Mouse (Mus musculus) liver, postnatal 0 days (tissue): ENCODE data around the gene Vamp1. TPM values are rescaled to one million over a fixed set of nuclear protein-coding genes. Genes with fewer than 3 reads are reported as not detected.

Experiments
- ATAC-seq: fragments of 200-750 bp; cut with Nextera tagmentation; 2 replicates; pipeline ENCODE4 v1.8.0; 2017; ENCODE audit warnings: mild to moderate bottlenecking, moderate library complexity
- DNase-seq: peaks from one replicate; pipeline ENCODE4 v3.0.0-alpha.2; 2016
- H3K27ac ChIP-seq: fragments of 300-500 bp; sonication (generic); 2 replicates; pipeline ENCODE4 v1.5.1; 2014; ENCODE audit warnings: antibody characterized with exemption, moderate library complexity, mild to moderate bottlenecking, low read depth
- H3K27me3 ChIP-seq: fragments of 300-500 bp; sonication (generic); 2 replicates; pipeline ENCODE4 v1.6.1; 2014; ENCODE audit warnings: low read length, control low read depth, mixed read lengths; ENCODE audit not compliant: insufficient read depth
- H3K36me3 ChIP-seq: fragments of 300-500 bp; sonication (generic); replicated peaks from 2 replicates; pipeline ENCODE4 v1.6.1; 2014; ENCODE audit warnings: mild to moderate bottlenecking, control low read depth, low read length, moderate library complexity, mixed read lengths; ENCODE audit not compliant: insufficient read depth
- H3K4me1 ChIP-seq: fragments of 300-500 bp; sonication (generic); 2 replicates; pipeline ENCODE4 v1.6.1; 2014; ENCODE audit warnings: antibody characterized with exemption, mild to moderate bottlenecking, control low read depth; ENCODE audit not compliant: insufficient read depth
- H3K4me2 ChIP-seq: fragments of 300-500 bp; sonication (generic); 2 replicates; pipeline ENCODE4 v1.6.1; 2014; ENCODE audit warnings: low read depth, mild to moderate bottlenecking, low read length, moderate library complexity, mixed read lengths
- H3K4me3 ChIP-seq: fragments of 300-500 bp; sonication (generic); 2 replicates; pipeline ENCODE4 v1.5.1; 2014; ENCODE audit warnings: low read depth, low read length
- H3K9ac ChIP-seq: fragments of 300-500 bp; sonication (generic); replicated peaks from 2 replicates; pipeline ENCODE4 v1.6.1; 2014; ENCODE audit warnings: mild to moderate bottlenecking, moderate library complexity
- H3K9me3 ChIP-seq: fragments of 300-500 bp; sonication (generic); 2 replicates; pipeline ENCODE4 v1.6.1; 2016; ENCODE audit warnings: mild to moderate bottlenecking, control low read depth, low read length, mixed read lengths
- CTCF ChIP-seq: sonication (generic); IDR thresholded peaks from 2 replicates; pipeline ENCODE4 v1.5.1; 2016; ENCODE audit warnings: antibody characterized with exemption, low read depth
- EP300 ChIP-seq: IDR thresholded peaks from 2 replicates; pipeline ENCODE4 v1.6.1; 2016; ENCODE audit warnings: antibody characterized with exemption, low read depth, mild to moderate bottlenecking
- WGBS: fragments of 180-500 bp; shearing (Covaris S2); extraction: QIAGEN DNeasy Blood & Tissue Kit; methylation state at CpG from one replicate; pipeline ENCODE4 v1.1.7; 2014; ENCODE audit not compliant: insufficient replicate concordance; 5-methylcytosine and 5-hydroxymethylcytosine counted together
- polyA plus RNA-seq: library from polyadenylated mRNA; unstranded; fragments of >200 nt; fragmentation: Nextera tagmentation; extraction: Ambion mirVana; gene quantifications from 2 replicates; pipeline ENCODE4 v1.2.1, GENCODE M21; 2015

Vamp1 gene
- 1.4 and 1.7 TPM in 2 replicates for polyA plus RNA-seq

DNA sequence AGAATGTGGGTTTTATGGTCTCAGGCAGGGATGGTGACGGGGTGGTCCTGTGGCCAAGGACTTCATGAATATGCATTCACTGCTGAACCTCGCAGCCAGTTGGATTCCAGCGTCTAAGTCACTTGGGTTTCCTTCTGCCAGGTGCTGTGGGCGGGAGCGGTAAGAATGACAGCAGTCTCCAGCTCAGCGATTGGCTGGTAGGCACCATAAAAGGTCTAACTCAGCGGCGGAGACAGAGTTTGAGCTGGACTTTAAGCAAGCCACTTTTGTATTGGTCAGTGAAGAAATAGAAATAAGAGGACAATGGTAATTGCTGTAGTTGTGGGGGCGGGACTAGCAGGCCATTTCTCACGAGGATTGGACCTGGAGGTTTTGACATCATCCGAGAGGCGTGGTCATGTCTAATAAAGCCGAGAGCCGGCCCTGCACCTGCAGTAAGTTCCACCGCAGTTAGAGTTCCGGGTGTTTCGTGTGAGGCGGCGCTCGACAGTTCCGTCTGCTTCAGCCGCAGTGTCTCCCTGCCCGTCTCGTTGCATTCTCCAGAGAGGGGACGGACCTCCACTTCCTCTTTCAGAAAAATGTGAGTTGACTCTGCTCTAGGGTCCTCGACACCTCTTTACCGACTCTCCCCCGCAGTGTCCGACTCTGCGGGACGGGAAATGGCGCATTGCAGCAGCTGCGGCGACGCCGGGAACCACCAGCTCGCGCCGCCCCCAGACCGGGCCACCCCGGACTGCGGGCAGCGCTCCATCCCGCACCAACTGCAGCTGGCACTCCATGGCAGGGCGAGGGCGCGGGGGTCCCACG, at the start of gene Vamp1:
Gene Vamp1, plus strand, starts transcription at position 404 of the 807 bp plus-strand sequence.
- Histone ChIP-seq H3K27me3 (peaks cover 10% of the 10 kb centered on the region), H3K9me3 (no peaks in the 10 kb centered on the region), H3K4me1 (peaks cover 13% of the 10 kb centered on the region), H3K9ac (peak within 1 kb of the TSS; percentile 79), H3K27ac (peak within 1 kb of the TSS; percentile 87), H3K4me3 (peak within 1 kb of the TSS; percentile 73), H3K4me2 (peak within 1 kb of the TSS; percentile 95), H3K36me3 (peaks cover 12% of the 10 kb centered on the region)
- ATAC-seq (peak; percentile 97), DNase-seq (peak; percentile 94)
- TF ChIP-seq EP300 (peak; percentile 39; the same call in 1 of the 2 replicates), CTCF (no peak)
- WGBS: 1% methylated on average over 48 of the region's 48 CpGs

DNA sequence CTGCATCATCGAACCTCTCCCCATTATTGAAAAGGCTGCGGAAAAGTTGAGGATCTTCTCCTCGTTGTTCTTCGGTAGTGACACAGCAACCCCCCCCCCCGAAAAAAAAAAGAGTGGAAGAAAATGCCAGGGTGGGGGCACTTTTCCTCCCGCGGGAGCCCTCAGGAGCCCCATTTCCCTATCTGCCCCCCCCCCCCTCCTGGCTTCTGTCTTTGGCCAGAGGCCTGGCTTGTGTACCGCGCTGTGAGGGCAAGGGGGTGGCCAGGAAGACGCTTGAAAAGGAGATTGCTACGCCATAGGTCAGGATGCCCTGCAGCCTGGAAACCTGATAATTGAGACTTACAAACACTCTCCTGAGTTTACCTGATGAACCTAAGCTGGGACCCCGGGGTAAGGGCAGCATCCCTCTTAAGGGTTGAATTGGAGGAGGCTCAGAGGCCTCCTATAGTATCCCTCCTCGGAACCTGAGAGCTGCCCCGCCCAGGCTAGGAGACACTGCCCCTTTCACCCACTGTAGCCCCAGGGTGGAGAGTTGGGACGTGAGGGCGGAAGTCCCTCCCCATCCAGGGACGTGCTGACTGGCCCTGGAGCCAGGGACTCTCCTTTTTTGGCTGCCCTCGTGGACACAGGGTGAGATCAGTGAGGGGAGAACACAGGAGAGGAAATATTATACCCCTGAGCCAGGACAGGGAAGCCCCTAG, 49.1 kb upstream of the Vamp1 start, which contains the start of gene Gapdh:
Gene Gapdh, minus strand, starts transcription at position 417 of the 701 bp plus-strand sequence.
- peak within 1 kb of the TSS; percentile 76 for H3K9ac ChIP-seq
- peaks cover 39% of the 10 kb centered on the region for H3K4me1 ChIP-seq
- peak within 1 kb of the TSS; percentile 97 for H3K27ac ChIP-seq
- ATAC-seq: peak; percentile 73
- peaks cover 57% of the 10 kb centered on the region for H3K36me3 ChIP-seq
- no peaks in the 10 kb centered on the region for H3K27me3 ChIP-seq
- no peak for TF ChIP-seq CTCF
- peak; percentile 47; the same call in 1 of the 2 replicates for TF ChIP-seq EP300
- DNase-seq: peak; percentile 83
- peak within 1 kb of the TSS; percentile 72 for H3K4me3 ChIP-seq
- peak within 1 kb of the TSS; percentile 75 for H3K4me2 ChIP-seq
- H3K9me3 ChIP-seq: no peaks in the 10 kb centered on the region
- WGBS: 2% methylated on average over 18 of the region's 18 CpGs

DNA sequence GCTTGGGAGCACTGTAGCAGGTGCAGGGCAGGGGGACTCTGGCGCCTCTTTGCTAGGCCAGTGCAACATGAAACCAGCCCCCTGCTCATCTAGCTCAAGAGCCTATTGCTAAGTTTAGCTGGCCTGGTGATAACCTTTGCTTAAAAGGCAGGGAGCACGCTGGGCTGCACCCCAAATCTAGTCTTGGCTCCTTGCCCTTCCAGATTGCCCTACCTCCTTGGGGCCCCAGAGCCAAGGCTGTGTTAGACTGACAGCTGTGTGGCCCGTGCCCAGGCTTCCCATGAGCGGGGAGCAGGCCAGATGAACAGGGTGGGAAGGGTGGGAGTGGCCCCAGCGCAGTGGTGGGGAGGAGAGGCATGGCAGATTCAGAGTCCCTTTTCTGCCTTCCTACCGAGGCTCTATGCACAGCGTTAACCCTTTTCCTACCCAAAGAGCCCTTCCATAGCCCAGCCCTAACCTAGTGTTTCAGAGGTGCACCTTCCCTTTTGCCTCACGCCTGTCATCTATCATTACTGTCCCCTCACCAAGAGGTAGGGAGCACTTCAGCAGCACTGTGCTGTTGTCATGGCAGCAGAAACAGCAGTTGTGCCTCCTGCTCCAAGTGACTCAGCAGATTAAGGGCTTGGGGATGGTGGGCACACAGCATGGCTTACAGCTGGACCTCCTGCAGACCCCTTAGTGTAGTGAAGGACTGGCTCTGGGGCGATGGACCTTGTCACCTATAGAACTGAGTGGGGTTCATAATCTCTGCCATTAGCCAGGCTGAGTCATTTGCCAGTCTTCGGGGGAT, 48.3 kb upstream of the Vamp1 start:
- WGBS: 28% methylated on average over 10 of the region's 10 CpGs
- no peak for TF ChIP-seq CTCF
- no peak for TF ChIP-seq EP300
- peaks cover 65% of the 10 kb centered on the region for H3K36me3 ChIP-seq

GRCm38 (mm10) chr6:125168086-125168485, 47.3 kb upstream of the Vamp1 start:
- Histone ChIP-seq H3K9me3 (no peaks in the 10 kb centered on the region), H3K4me3 (no peak overlapping the region), H3K27me3 (no peaks in the 10 kb centered on the region), H3K36me3 (peaks cover 69% of the 10 kb centered on the region), H3K9ac (no peak overlapping the region), H3K4me1 (peaks cover 39% of the 10 kb centered on the region), H3K27ac (peak overlapping the region; percentile 44; the same call in 1 of the 2 replicates), H3K4me2 (no peak overlapping the region)
- WGBS: 92% methylated on average over 14 of the region's 14 CpGs
- TF ChIP-seq CTCF: no peak
- no peak for TF ChIP-seq EP300
- no peak for DNase-seq
- ATAC-seq: no peak

More for the DNA sequence above, 48.3 kb upstream of the Vamp1 start:
- DNase-seq (peak; percentile 56), ATAC-seq (peak; percentile 7)
- Histone ChIP-seq H3K4me2 (peak overlapping the region; percentile 75), H3K9me3 (no peaks in the 10 kb centered on the region), H3K9ac (peak overlapping the region; percentile 76), H3K27ac (peak overlapping the region; percentile 97), H3K4me3 (peak overlapping the region; percentile 72), H3K27me3 (no peaks in the 10 kb centered on the region), H3K4me1 (peaks cover 39% of the 10 kb centered on the region)

GRCm38 (mm10) chr6:125170194-125170593, 45.2 kb upstream of the Vamp1 start:
- H3K4me2 ChIP-seq: no peak overlapping the region
- no peak for DNase-seq
- H3K36me3 ChIP-seq: peaks cover 77% of the 10 kb centered on the region
- no peak overlapping the region for H3K9ac ChIP-seq
- H3K27ac ChIP-seq: no peak overlapping the region
- H3K9me3 ChIP-seq: no peaks in the 10 kb centered on the region
- no peaks in the 10 kb centered on the region for H3K27me3 ChIP-seq
- no peak for ATAC-seq
- H3K4me1 ChIP-seq: peaks cover 31% of the 10 kb centered on the region
- H3K4me3 ChIP-seq: no peak overlapping the region
- peak; percentile 47 for TF ChIP-seq CTCF
- no peak for TF ChIP-seq EP300
- 81% methylated on average over 6 of the region's 6 CpGs for WGBS
